Mouse (Mus musculus) G1E (cell line): ENCODE measurements around the gene Klc1. TPM values are rescaled to one million over a fixed set of nuclear protein-coding genes. Genes with fewer than 3 reads are reported as not detected.

Experiments
- ATAC-seq: 2 replicates; pipeline ENCODE4 v1.8.0; 2016; ENCODE audit warnings: mild to moderate bottlenecking; ENCODE audit not compliant: insufficient number of reproducible peaks, poor library complexity, low FRiP score, severe bottlenecking; ENCODE audit errors: extremely low read depth
- DNase-seq: peaks from one replicate; pipeline ENCODE4 v3.0.0; 2012; ENCODE audit warnings: low spot score
- H3K27me3 ChIP-seq: 2 replicates; pipeline ENCODE4 v1.6.1; 2012; ENCODE audit warnings: mild to moderate bottlenecking, low read length, inconsistent platforms; ENCODE audit not compliant: insufficient read depth
- H3K36me3 ChIP-seq: replicated peaks from 2 replicates; pipeline ENCODE3; 2012; ENCODE audit warnings: mild to moderate bottlenecking, inconsistent platforms
- H3K4me1 ChIP-seq: 2 replicates; pipeline ENCODE4 v1.6.1; 2012; ENCODE audit warnings: low read depth, low read length, inconsistent platforms, mixed read lengths; ENCODE audit not compliant: insufficient read depth
- H3K4me3 ChIP-seq: 2 replicates; pipeline ENCODE4 v1.5.1; 2012; ENCODE audit warnings: low read depth, mild to moderate bottlenecking, inconsistent platforms, low read length, moderate library complexity, mixed read lengths
- H3K9me3 ChIP-seq: replicated peaks from 2 replicates; pipeline ENCODE4 v1.6.1; 2012; ENCODE audit warnings: inconsistent platforms
- CTCF ChIP-seq: IDR thresholded peaks from 2 replicates; pipeline ENCODE4 v1.5.1; 2012; ENCODE audit warnings: low read depth, low read length, inconsistent platforms, mixed read lengths
- GATA1 ChIP-seq: IDR thresholded peaks from 2 replicates; pipeline ENCODE4 v1.6.1; 2012; ENCODE audit warnings: borderline replicate concordance, low read length, inconsistent platforms, mixed read lengths
- GATA2 ChIP-seq: IDR thresholded peaks from 2 replicates; pipeline ENCODE4 v1.6.1; 2012; ENCODE audit warnings: low read depth, low read length, inconsistent platforms, borderline replicate concordance
- POLR2AphosphoS5 ChIP-seq: IDR thresholded peaks from 2 replicates; pipeline ENCODE4 v1.6.1; 2012; ENCODE audit warnings: low read depth, low read length, inconsistent platforms; ENCODE audit not compliant: insufficient replicate concordance
- TAL1 ChIP-seq: conservative IDR thresholded peaks from 2 replicates; pipeline ENCODE4 v1.6.1; 2012; ENCODE audit warnings: low read depth, low read length, inconsistent platforms, mixed read lengths
- polyA plus RNA-seq: library from polyadenylated mRNA; stranded (reverse); fragments of >175 nt; gene quantifications from 2 replicates; pipeline ENCODE4 v1.2.3, GENCODE M21; 2012
- total RNA-seq, 2 experiments: library from RNA; stranded (forward) in 1 of 2; stranded (reverse) in 1 of 2; fragments of 200-1000 nt in 1 of 2; fragments of >200 nt in 1 of 2; fragmentation: Nextera tagmentation in 1 of 2; gene quantifications; 2 replicates each; pipeline ENCODE4 v1.2.3; 2014 to 2017

Gene Klc1
- total and polyA plus RNA-seq, 3 experiments, result 57.2 to 68.2 (median 65.0) TPM

DNA sequence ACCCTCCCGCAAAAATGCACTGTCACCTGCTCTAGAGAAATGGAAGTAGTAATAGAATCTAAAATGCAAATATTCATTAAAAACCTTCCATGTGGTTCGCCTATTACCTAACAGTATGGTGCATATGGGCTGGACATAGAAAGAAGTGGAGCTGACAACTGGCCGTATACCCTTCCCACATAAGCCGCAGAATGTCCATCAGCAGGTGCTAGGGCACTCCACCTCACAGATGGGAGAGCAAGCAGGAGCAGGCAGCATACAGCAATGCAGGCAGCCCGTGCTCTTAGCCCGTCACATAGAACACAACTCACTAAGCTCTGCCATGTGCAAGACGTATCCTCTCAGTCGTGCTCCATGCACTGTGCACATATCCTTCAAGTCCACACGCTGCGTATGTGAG, 88.2 kb downstream of the Klc1 start:
- DNase-seq, result no peak
- Histone ChIP-seq H3K4me1 (peaks cover 24% of the 10 kb centered on the region), H3K36me3 (peaks cover 68% of the 10 kb centered on the region), H3K4me3 (no peak overlapping the region), H3K27me3 (no peaks in the 10 kb centered on the region), H3K9me3 (peaks cover 4% of the 10 kb centered on the region; the same call in 1 of the 2 replicates)
- no peak for ATAC-seq
- TF ChIP-seq GATA1 (no peak), POLR2AphosphoS5 (0 out of 2 replicates have a peak, but pooled peaks have one; percentile 36), TAL1 (no peak), CTCF (no peak), GATA2 (no peak)

DNA sequence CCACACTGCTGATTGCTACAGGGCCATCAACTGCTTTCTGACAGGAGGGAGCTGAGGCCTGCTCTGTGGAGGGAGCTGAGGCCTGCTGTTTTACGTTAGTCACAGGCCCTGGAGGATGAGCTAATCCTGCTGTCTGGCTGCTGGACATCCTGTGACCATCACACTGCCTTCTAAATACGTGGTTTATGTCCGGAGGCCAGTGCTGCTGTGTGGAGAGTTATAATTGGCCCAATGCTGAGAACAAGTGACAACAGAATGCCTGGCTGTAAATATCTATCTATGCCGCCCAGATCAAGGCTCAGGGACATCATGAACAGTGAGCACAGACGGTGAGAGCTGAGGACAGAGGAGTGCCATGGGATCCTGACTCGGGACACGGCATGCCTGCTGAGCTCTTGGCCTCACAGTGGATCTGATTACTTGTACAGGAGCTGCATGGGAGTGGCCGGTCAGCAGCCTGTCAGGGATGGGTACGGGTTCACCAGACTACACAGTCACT, 89.7 kb downstream of the Klc1 start:
- TF ChIP-seq CTCF, result no peak
- TF ChIP-seq GATA1, result no peak
- TF ChIP-seq TAL1, result no peak
- no peak for TF ChIP-seq POLR2AphosphoS5
- no peak for TF ChIP-seq GATA2
- ATAC-seq, result no peak
- peaks cover 61% of the 10 kb centered on the region for H3K36me3 ChIP-seq

DNA sequence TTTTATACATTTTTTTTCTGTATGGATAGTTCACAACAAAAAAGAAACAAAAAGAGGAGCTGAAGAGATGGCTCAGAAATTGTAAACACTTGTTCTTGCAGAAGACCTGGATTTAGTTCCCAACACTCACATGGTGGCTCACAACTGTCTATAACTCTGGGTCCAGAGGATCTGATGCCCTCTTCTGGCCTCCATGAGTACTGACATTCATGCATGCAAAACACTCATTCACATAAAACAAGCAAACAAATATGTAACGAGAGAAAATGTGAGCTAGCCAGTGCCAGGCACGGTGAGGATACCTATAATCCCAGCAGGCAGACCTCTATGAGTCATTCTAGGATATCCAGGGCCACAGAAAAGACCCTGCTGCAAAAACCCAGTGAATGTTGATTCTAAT, 92.6 kb downstream of the Klc1 start:
- TF ChIP-seq GATA2 (no peak), CTCF (peak; percentile 28; the same call in 1 of the 2 replicates)
- peaks cover 4% of the 10 kb centered on the region; the same call in 1 of the 2 replicates for H3K9me3 ChIP-seq
- no peak for DNase-seq
- H3K36me3 ChIP-seq, result peaks cover 64% of the 10 kb centered on the region
- no peak for ATAC-seq
- H3K4me1 ChIP-seq, result peaks cover 9% of the 10 kb centered on the region
- H3K27me3 ChIP-seq, result no peaks in the 10 kb centered on the region
- H3K4me3 ChIP-seq, result no peak overlapping the region

More for the DNA sequence above, 89.7 kb downstream of the Klc1 start:
- DNase-seq, result no peak
- Histone ChIP-seq H3K4me1 (peaks cover 16% of the 10 kb centered on the region), H3K27me3 (no peaks in the 10 kb centered on the region), H3K9me3 (peaks cover 4% of the 10 kb centered on the region; the same call in 1 of the 2 replicates), H3K4me3 (no peak overlapping the region)

DNA sequence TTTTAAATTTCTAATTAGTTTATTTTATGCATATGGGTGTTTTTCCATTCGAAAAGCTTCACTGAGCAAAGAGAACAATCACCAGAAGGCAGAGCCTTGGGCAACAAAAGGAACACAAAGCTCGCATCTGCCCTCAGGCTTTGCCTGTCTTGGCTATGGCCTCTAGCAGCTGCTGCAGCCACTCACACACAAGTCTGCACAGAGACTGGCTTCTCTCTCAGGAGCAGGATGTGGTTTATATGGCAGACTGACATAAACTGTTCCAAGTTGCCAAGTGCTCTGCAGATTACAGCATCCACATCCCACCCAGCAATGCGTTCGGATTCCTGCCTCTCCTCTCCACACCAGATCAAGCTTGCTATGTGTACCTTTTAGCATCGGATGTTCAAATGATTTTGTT, 93.1 kb downstream of the Klc1 start:
- DNase-seq, result no peak
- no peak for TF ChIP-seq TAL1
- TF ChIP-seq POLR2AphosphoS5, result no peak
- no peak for TF ChIP-seq GATA2
- TF ChIP-seq CTCF, result no peak
- TF ChIP-seq GATA1, result no peak
- no peak for ATAC-seq
- peaks cover 66% of the 10 kb centered on the region for H3K36me3 ChIP-seq
- no peaks in the 10 kb centered on the region for H3K27me3 ChIP-seq
- H3K4me1 ChIP-seq, result peaks cover 8% of the 10 kb centered on the region
- H3K9me3 ChIP-seq, result peaks cover 4% of the 10 kb centered on the region; the same call in 1 of the 2 replicates
- no peak overlapping the region for H3K4me3 ChIP-seq

DNA sequence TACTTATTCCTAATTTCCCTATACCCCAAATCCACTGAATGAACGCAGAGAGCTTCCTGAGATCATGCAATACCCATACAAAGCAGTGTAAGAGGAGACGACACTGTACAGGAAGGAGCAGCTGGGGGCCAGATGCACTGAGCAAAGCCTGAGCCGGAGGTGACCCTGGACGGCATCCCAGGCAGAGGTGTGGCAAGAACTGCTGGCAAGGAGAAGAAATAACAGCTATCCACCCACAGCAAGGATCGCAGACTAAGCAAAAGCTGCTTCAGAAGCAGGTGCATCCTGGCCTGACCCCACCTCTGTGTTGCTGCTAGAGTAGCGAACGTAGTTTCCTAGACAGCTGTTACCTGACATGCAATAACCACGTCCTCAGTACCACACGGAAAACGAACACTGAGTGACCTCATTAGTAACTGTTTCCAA, 94.4 kb downstream of the Klc1 start:
- TF ChIP-seq CTCF, result no peak
- TF ChIP-seq POLR2AphosphoS5, result no peak
- TF ChIP-seq GATA2, result no peak
- no peak for TF ChIP-seq TAL1
- no peak for TF ChIP-seq GATA1
- peaks cover 4% of the 10 kb centered on the region; the same call in 1 of the 2 replicates for H3K9me3 ChIP-seq
- H3K4me3 ChIP-seq, result no peak overlapping the region
- H3K4me1 ChIP-seq, result peaks cover 4% of the 10 kb centered on the region
- peaks cover 71% of the 10 kb centered on the region for H3K36me3 ChIP-seq
- H3K27me3 ChIP-seq, result no peaks in the 10 kb centered on the region
- DNase-seq, result no peak
- no peak for ATAC-seq

DNA sequence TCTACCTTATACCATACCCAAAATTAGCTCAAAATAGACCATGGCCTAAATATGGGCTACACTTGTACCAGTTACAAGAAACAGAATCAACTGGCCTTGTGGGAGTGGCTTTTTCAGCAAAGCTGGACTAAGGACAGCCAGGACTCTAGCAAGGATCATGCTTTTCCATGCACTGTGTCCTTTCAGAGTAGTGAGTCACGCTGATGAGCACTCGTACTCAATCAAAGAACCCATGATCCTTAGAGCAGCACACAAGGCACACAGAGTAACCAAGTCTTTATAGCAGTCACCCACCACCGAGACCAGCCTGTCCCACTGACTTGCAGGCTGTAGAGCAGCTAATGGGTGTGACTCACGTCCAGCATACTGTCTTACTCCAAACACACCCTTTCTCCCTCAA, 94.9 kb downstream of the Klc1 start:
- Histone ChIP-seq H3K27me3 (no peaks in the 10 kb centered on the region), H3K9me3 (peaks cover 4% of the 10 kb centered on the region; the same call in 1 of the 2 replicates), H3K4me1 (peaks cover 2% of the 10 kb centered on the region), H3K4me3 (no peak overlapping the region), H3K36me3 (peaks cover 71% of the 10 kb centered on the region)
- DNase-seq (no peak), ATAC-seq (no peak)
- TF ChIP-seq TAL1 (no peak), GATA2 (no peak), POLR2AphosphoS5 (no peak), CTCF (no peak), GATA1 (no peak)
